Mouse (Mus musculus): ENCODE measurements at regions not wholly inside any gene's neighbourhood (a gene's known extent, or its start where the extent isn't known, plus 50 kb on each side); places are given as distances from the start of the nearest gene placed in this dataset.

GRCm38 (mm10) chr2:160148031-160148430 lies 185.9 kb downstream of the Gm826 start:
- no peak for TF ChIP-seq POLR2A (IDR thresholded peaks at IDR 0.05; ENCODE audit: low read depth, low read length)
- no peak for TF ChIP-seq CTCF (IDR thresholded peaks at IDR 0.05; ENCODE audit: borderline replicate concordance, insufficient read depth, low read length)
- no peak overlapping the region for H3K4me3 ChIP-seq (ENCODE audit: insufficient read depth, low read length)
- H3K27ac ChIP-seq (ENCODE audit: insufficient read depth, low read length) = no peak overlapping the region
- no peaks in the 10 kb centered on the region for H3K4me1 ChIP-seq (ENCODE audit: control insufficient read depth, insufficient read depth, low read length)

GRCm38 (mm10) chr2:160140166-160140740 lies 193.7 kb downstream of the Gm826 start:
- H3K4me1 ChIP-seq (ENCODE audit: control insufficient read depth, insufficient read depth, low read length) = no peaks in the 10 kb centered on the region

GRCm38 (mm10) chr2:160138091-160138490 lies 195.9 kb downstream of the Gm826 start:
- Histone ChIP-seq H3K27ac (ENCODE audit: insufficient read depth, low read length) (no peak overlapping the region), H3K4me1 (ENCODE audit: control insufficient read depth, insufficient read depth, low read length) (no peaks in the 10 kb centered on the region), H3K4me3 (ENCODE audit: insufficient read depth, low read length) (no peak overlapping the region)
- TF ChIP-seq CTCF (IDR thresholded peaks at IDR 0.05; ENCODE audit: borderline replicate concordance, insufficient read depth, low read length) (no peak), POLR2A (IDR thresholded peaks at IDR 0.05; ENCODE audit: low read depth, low read length) (no peak)

More at GRCm38 (mm10) chr2:160140166-160140740, 193.7 kb downstream of the Gm826 start:
- TF ChIP-seq CTCF (IDR thresholded peaks at IDR 0.05; ENCODE audit: borderline replicate concordance, insufficient read depth, low read length) (no peak), POLR2A (IDR thresholded peaks at IDR 0.05; ENCODE audit: low read depth, low read length) (no peak)
- no peak overlapping the region for H3K27ac ChIP-seq (ENCODE audit: insufficient read depth, low read length)
- no peak overlapping the region for H3K4me3 ChIP-seq (ENCODE audit: insufficient read depth, low read length)

- Histone ChIP-seq H3K4me1 (ENCODE audit: control insufficient read depth, insufficient read depth, low read length) (no peaks in the 10 kb centered on the region), H3K27ac (ENCODE audit: insufficient read depth, low read length) (no peak overlapping the region), H3K4me3 (ENCODE audit: insufficient read depth, low read length) (no peak overlapping the region)
- TF ChIP-seq CTCF (IDR thresholded peaks at IDR 0.05; ENCODE audit: borderline replicate concordance, insufficient read depth, low read length) (no peak), POLR2A (IDR thresholded peaks at IDR 0.05; ENCODE audit: low read depth, low read length) (no peak)
Observed at GRCm38 (mm10) chr2:160131797-160132196, 202.2 kb downstream of the Gm826 start.

GRCm38 (mm10) chr2:160131386-160131785 lies 202.6 kb downstream of the Gm826 start:
- TF ChIP-seq CTCF (IDR thresholded peaks at IDR 0.05; ENCODE audit: borderline replicate concordance, insufficient read depth, low read length) = no peak
- no peak for TF ChIP-seq POLR2A (IDR thresholded peaks at IDR 0.05; ENCODE audit: low read depth, low read length)
- Histone ChIP-seq H3K27ac (ENCODE audit: insufficient read depth, low read length) (no peak overlapping the region), H3K4me1 (ENCODE audit: control insufficient read depth, insufficient read depth, low read length) (no peaks in the 10 kb centered on the region), H3K4me3 (ENCODE audit: insufficient read depth, low read length) (no peak overlapping the region)

GRCm38 (mm10) chr2:160117148-160117547 lies 216.8 kb downstream of the Gm826 start:
- H3K4me1 ChIP-seq (ENCODE audit: control insufficient read depth, insufficient read depth, low read length) = no peaks in the 10 kb centered on the region
- no peak overlapping the region for H3K27ac ChIP-seq (ENCODE audit: insufficient read depth, low read length)
- H3K4me3 ChIP-seq (ENCODE audit: insufficient read depth, low read length) = no peak overlapping the region
- no peak for TF ChIP-seq POLR2A (IDR thresholded peaks at IDR 0.05; ENCODE audit: low read depth, low read length)

GRCm38 (mm10) chr2:160111176-160111692 lies 222.7 kb downstream of the Gm826 start:
- Histone ChIP-seq H3K4me1 (ENCODE audit: control insufficient read depth, insufficient read depth, low read length) (no peaks in the 10 kb centered on the region), H3K4me3 (ENCODE audit: insufficient read depth, low read length) (no peak overlapping the region), H3K27ac (ENCODE audit: insufficient read depth, low read length) (no peak overlapping the region)
- TF ChIP-seq POLR2A (IDR thresholded peaks at IDR 0.05; ENCODE audit: low read depth, low read length) (no peak), CTCF (IDR thresholded peaks at IDR 0.05; ENCODE audit: borderline replicate concordance, insufficient read depth, low read length) (no peak)

GRCm38 (mm10) chr2:160093078-160093477 lies 240.9 kb downstream of the Gm826 start:
- TF ChIP-seq CTCF (IDR thresholded peaks at IDR 0.05; ENCODE audit: borderline replicate concordance, insufficient read depth, low read length) (no peak), POLR2A (IDR thresholded peaks at IDR 0.05; ENCODE audit: low read depth, low read length) (no peak)
- Histone ChIP-seq H3K4me3 (ENCODE audit: insufficient read depth, low read length) (no peak overlapping the region), H3K4me1 (ENCODE audit: control insufficient read depth, insufficient read depth, low read length) (no peaks in the 10 kb centered on the region), H3K27ac (ENCODE audit: insufficient read depth, low read length) (no peak overlapping the region)

- Histone ChIP-seq H3K4me1 (ENCODE audit: control insufficient read depth, insufficient read depth, low read length) (no peaks in the 10 kb centered on the region), H3K4me3 (ENCODE audit: insufficient read depth, low read length) (no peak overlapping the region), H3K27ac (ENCODE audit: insufficient read depth, low read length) (no peak overlapping the region)
- no peak for TF ChIP-seq CTCF (IDR thresholded peaks at IDR 0.05; ENCODE audit: borderline replicate concordance, insufficient read depth, low read length)
- no peak for TF ChIP-seq POLR2A (IDR thresholded peaks at IDR 0.05; ENCODE audit: low read depth, low read length)
Observed at GRCm38 (mm10) chr2:160085999-160086398, 248.0 kb downstream of the Gm826 start.

- Histone ChIP-seq H3K27ac (ENCODE audit: insufficient read depth, low read length) (no peak overlapping the region), H3K4me3 (ENCODE audit: insufficient read depth, low read length) (no peak overlapping the region)
- no peak for TF ChIP-seq POLR2A (IDR thresholded peaks at IDR 0.05; ENCODE audit: low read depth, low read length)
- TF ChIP-seq CTCF (IDR thresholded peaks at IDR 0.05; ENCODE audit: borderline replicate concordance, insufficient read depth, low read length) = no peak
Observed at GRCm38 (mm10) chr2:160083674-160084073, 250.3 kb downstream of the Gm826 start.

More at GRCm38 (mm10) chr2:160083674-160084073, 250.3 kb downstream of the Gm826 start:
- H3K4me1 ChIP-seq (ENCODE audit: control insufficient read depth, insufficient read depth, low read length) = no peaks in the 10 kb centered on the region
